Mouse (Mus musculus): Measurements from ENCODE around the gene Ak3. TPM values are rescaled to one million over a fixed set of nuclear protein-coding genes. Genes with fewer than 3 reads are reported as not detected.
"Not testable (repeated sequence)": the region's sequence is repeated elsewhere in the genome, so short reads cannot be mapped to it uniquely, and the experiment has no call there.

The Ak3 gene
- polyA plus RNA-seq, 1 experiment from 2014 or later: 65.8 TPM

- 91% methylated on average over 5 of the region's 5 CpGs for WGBS
- H3K36me3 ChIP-seq (replicated peaks): peaks cover 26% of the 10 kb centered on the region; the same call in 1 of the 2 replicates
Observed at GRCm38 (mm10) chr19:29014466-29015055, 33.2 kb downstream of the Ak3 start.

GRCm38 (mm10) chr19:29011355-29011990, 36.3 kb downstream of the Ak3 start:
- Histone ChIP-seq H3K4me2 (no peak overlapping the region), H3K27ac (no peak overlapping the region), H3K4me1 (no peaks in the 10 kb centered on the region), H3K4me3 (no peak overlapping the region), H3K27me3 (replicated peaks) (no peaks in the 10 kb centered on the region), H3K9me3 (no peaks in the 10 kb centered on the region), H3K9ac (no peak overlapping the region), H3K36me3 (replicated peaks) (peaks cover 32% of the 10 kb centered on the region; the same call in 1 of the 2 replicates)
- 87% methylated on average over 12 of the region's 12 CpGs for WGBS
- no peak for ATAC-seq (replicated peaks)

More at GRCm38 (mm10) chr19:29014466-29015055, 33.2 kb downstream of the Ak3 start:
- no peak overlapping the region for H3K4me3 ChIP-seq
- ATAC-seq (replicated peaks): no peak
- H3K9me3 ChIP-seq: no peaks in the 10 kb centered on the region
- no peak overlapping the region for H3K9ac ChIP-seq
- H3K4me2 ChIP-seq: no peak overlapping the region
- no peaks in the 10 kb centered on the region for H3K27me3 ChIP-seq (replicated peaks)
- no peaks in the 10 kb centered on the region for H3K4me1 ChIP-seq
- H3K27ac ChIP-seq: no peak overlapping the region

DNA sequence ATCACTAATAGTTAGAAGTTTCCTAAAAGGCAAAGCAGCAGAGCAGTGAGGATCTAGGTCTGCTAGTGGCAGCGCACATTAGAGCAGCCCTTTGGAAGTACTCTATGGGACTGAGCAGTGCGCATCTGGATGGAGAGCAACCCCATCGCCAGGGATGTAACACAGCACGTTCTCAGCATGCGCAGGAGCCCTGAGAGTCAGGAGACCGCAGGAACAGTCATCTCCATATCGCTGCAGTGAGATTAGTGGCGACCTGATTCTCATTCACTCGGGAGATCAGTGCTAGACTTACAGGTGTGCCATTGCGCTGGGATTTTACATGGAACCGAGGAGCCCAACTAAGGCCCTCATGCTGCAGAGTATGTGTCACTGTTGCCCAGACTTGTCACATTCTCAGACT, 38.7 kb downstream of the Ak3 start:
- peaks cover 24% of the 10 kb centered on the region; the same call in 1 of the 2 replicates for H3K36me3 ChIP-seq (replicated peaks)
- ATAC-seq (replicated peaks): no peak
- H3K9me3 ChIP-seq: no peaks in the 10 kb centered on the region
- no peak overlapping the region for H3K9ac ChIP-seq
- H3K27ac ChIP-seq: no peak overlapping the region
- no peak overlapping the region for H3K4me2 ChIP-seq
- no peaks in the 10 kb centered on the region for H3K27me3 ChIP-seq (replicated peaks)
- no peak overlapping the region for H3K4me3 ChIP-seq
- no peaks in the 10 kb centered on the region for H3K4me1 ChIP-seq
- 91% methylated on average over 11 of the region's 11 CpGs for WGBS

- no peak overlapping the region for H3K27ac ChIP-seq
- no peaks in the 10 kb centered on the region for H3K27me3 ChIP-seq (replicated peaks)
- H3K4me2 ChIP-seq: no peak overlapping the region
- H3K4me1 ChIP-seq: no peaks in the 10 kb centered on the region
- H3K4me3 ChIP-seq: no peak overlapping the region
- H3K9ac ChIP-seq: no peak overlapping the region
- peaks cover 24% of the 10 kb centered on the region; the same call in 1 of the 2 replicates for H3K36me3 ChIP-seq (replicated peaks)
- no peaks in the 10 kb centered on the region for H3K9me3 ChIP-seq
- ATAC-seq (replicated peaks): no peak
- 88% methylated on average over 3 of the region's 3 CpGs for WGBS
Observed at GRCm38 (mm10) chr19:29008069-29008706, 39.6 kb downstream of the Ak3 start.

DNA sequence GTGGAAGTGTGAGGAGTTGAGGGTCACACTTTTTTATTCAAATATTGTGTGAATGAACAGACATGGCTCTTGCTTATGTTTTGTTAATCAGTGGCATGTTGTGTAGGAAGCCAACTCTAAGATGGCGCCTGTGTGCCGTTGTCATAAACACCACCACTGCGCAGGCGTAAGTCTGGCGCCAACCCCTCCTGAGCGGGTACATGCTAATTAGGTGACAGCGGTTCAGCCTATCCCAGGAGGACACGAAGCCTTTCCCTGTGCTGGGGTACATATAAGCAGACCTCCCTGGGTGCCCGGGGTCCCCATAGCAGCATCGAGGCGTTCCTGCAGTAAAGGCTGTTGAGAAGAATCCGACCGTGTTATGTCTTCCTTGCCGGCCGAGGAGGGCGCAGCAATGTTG, 47.4 kb downstream of the Ak3 start:
- H3K36me3 ChIP-seq (replicated peaks): peaks cover 21% of the 10 kb centered on the region
- not testable (repeated sequence) for H3K4me1 ChIP-seq; H3K9me3 ChIP-seq; H3K27me3 ChIP-seq (replicated peaks); H3K9ac ChIP-seq; ATAC-seq (replicated peaks); H3K4me2 ChIP-seq; H3K27ac ChIP-seq; H3K4me3 ChIP-seq
- 97% methylated on average over 16 of the region's 16 CpGs for WGBS

- Histone ChIP-seq H3K9ac (no peak overlapping the region), H3K27me3 (replicated peaks) (no peaks in the 10 kb centered on the region), H3K4me1 (0 out of 2 replicates have a peak, but pooled peaks cover 3% of the 10 kb centered on the region), H3K9me3 (no peaks in the 10 kb centered on the region), H3K27ac (no peak overlapping the region), H3K36me3 (replicated peaks) (peaks cover 24% of the 10 kb centered on the region), H3K4me3 (no peak overlapping the region), H3K4me2 (no peak overlapping the region)
- 95% methylated on average over 4 of the region's 4 CpGs for WGBS
- ATAC-seq (replicated peaks): no peak
Observed at GRCm38 (mm10) chr19:28997976-28998630, 49.7 kb downstream of the Ak3 start.

DNA sequence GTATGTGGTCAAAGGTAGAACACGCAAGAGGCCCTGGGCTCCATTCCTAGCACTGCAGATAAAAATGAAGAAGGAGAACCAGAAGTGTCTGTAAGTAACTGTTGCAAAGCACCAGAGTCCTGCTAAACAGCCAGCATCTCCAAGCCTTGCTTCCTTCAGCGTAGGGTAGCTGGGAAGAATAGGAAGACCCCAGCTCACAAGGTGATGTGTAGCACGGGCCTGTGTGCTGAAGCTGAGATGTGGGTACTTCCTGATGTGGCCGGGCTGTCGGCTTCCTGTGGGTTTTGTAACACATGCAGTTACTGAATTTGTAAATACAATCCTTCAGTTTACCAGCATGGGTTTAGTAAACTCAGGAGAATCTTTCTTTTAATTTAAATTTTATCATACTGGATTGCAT, 52.4 kb downstream of the Ak3 start:
- H3K27me3 ChIP-seq (replicated peaks): no peaks in the 10 kb centered on the region
- H3K9ac ChIP-seq: no peak overlapping the region
- 90% methylated on average over 5 of the region's 5 CpGs for WGBS
- H3K4me2 ChIP-seq: no peak overlapping the region
- H3K27ac ChIP-seq: no peak overlapping the region
- H3K4me3 ChIP-seq: no peak overlapping the region
- no peaks in the 10 kb centered on the region for H3K9me3 ChIP-seq
- no peak for ATAC-seq (replicated peaks)
- H3K4me1 ChIP-seq: peaks cover 12% of the 10 kb centered on the region
- H3K36me3 ChIP-seq (replicated peaks): peaks cover 15% of the 10 kb centered on the region; the same call in 1 of the 2 replicates

- no peaks in the 10 kb centered on the region for H3K9me3 ChIP-seq
- ATAC-seq (replicated peaks): no peak
- WGBS: 60% methylated on average over 7 of the region's 7 CpGs
- H3K9ac ChIP-seq: no peak overlapping the region
- H3K4me2 ChIP-seq: no peak overlapping the region
- H3K4me3 ChIP-seq: no peak overlapping the region
- no peaks in the 10 kb centered on the region for H3K27me3 ChIP-seq (replicated peaks)
- no peak overlapping the region for H3K27ac ChIP-seq
- peaks cover 12% of the 10 kb centered on the region; the same call in 1 of the 2 replicates for H3K36me3 ChIP-seq (replicated peaks)
- H3K4me1 ChIP-seq: peaks cover 13% of the 10 kb centered on the region
Observed at GRCm38 (mm10) chr19:28994870-28995269, 52.9 kb downstream of the Ak3 start.

DNA sequence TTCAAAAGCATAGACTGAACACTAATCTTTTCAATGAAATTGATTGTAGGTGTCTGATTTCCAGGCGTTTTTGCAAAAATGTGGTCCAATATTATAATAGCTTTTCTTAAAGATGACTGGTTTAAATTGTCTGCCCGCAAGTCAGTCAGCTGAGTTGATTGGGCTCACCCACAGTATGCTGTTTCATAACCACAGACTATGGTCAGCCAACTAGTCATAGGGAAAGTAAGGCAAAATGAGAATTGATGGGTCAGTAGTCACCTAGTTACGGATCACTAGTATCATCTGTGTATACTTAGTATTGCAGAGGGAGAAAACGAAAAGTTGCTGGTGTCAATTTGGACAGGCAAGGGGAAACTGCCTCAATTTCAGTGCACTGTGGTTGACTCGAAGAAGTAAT, 56.4 kb downstream of the Ak3 start:
- Histone ChIP-seq H3K9me3 (no peaks in the 10 kb centered on the region), H3K4me3 (peak overlapping the region; percentile 90), H3K4me1 (peaks cover 18% of the 10 kb centered on the region), H3K27ac (no peak overlapping the region), H3K27me3 (replicated peaks) (0 out of 2 replicates have a peak, but pooled peaks cover 3% of the 10 kb centered on the region), H3K9ac (peak overlapping the region; percentile 86; the same call in 1 of the 2 replicates), H3K36me3 (replicated peaks) (peaks cover 12% of the 10 kb centered on the region; the same call in 1 of the 2 replicates), H3K4me2 (peak overlapping the region; percentile 61)
- 71% methylated on average over 5 of the region's 5 CpGs for WGBS
- ATAC-seq (replicated peaks): no peak

DNA sequence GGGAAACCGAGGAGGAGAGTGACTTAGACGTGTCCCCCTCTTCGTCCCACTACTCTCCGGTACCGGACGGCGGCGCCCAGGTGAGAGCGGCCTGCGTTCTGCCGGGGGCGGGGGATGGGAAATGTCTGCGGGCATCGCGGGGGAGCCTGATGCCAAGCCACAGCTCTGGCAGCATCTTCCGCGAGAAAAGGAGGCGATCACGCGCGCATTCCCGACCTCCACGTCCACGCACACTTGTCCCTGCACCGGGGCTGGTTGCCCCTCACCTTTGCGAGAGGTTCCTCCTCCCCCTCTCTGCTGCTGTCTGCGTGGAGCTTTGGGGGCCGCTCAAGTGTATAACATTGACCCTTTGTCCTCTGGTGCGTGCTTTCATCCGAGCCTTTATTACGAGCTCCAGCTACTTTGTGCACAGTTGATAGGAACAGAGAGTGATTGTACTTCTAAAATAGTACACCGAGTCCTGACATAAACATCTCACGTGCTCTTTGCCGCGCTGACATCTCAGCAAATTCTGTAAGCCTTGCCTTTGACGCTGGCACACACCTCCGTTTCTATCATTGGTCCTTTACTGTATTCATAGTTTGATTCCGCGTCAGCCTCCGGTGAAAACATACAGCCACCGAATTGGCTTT, 57.1 kb downstream of the Ak3 start:
- peak; percentile 72 for ATAC-seq (replicated peaks)
- peak overlapping the region; percentile 90 for H3K4me3 ChIP-seq
- H3K9me3 ChIP-seq: no peaks in the 10 kb centered on the region
- peak overlapping the region; percentile 86 for H3K9ac ChIP-seq
- peaks cover 18% of the 10 kb centered on the region for H3K4me1 ChIP-seq
- H3K27me3 ChIP-seq (replicated peaks): 0 out of 2 replicates have a peak, but pooled peaks cover 3% of the 10 kb centered on the region
- H3K4me2 ChIP-seq: peak overlapping the region; percentile 61
- under 1% methylated on average over 41 of the region's 41 CpGs for WGBS
- 0 out of 2 replicates have a peak, but pooled peaks cover 10% of the 10 kb centered on the region for H3K36me3 ChIP-seq (replicated peaks)
- peak overlapping the region; percentile 88 for H3K27ac ChIP-seq

- H3K9me3 ChIP-seq: no peaks in the 10 kb centered on the region
Observed at GRCm38 (mm10) chr19:28990194-28990589, 57.6 kb downstream of the Ak3 start, which contains the start of gene Cdc37l1. Gene Cdc37l1 (plus strand): TSS chr19:28990352.

More at GRCm38 (mm10) chr19:28990194-28990589, 57.6 kb downstream of the Ak3 start, which contains the start of gene Cdc37l1:
- peaks cover 16% of the 10 kb centered on the region for H3K4me1 ChIP-seq
- peak; percentile 96 for ATAC-seq (replicated peaks)
- H3K4me2 ChIP-seq: peak within 1 kb of the TSS; percentile 61
- peak within 1 kb of the TSS; percentile 90 for H3K4me3 ChIP-seq
- H3K27ac ChIP-seq: peak within 1 kb of the TSS; percentile 88
- H3K9ac ChIP-seq: peak within 1 kb of the TSS; percentile 86
- H3K27me3 ChIP-seq (replicated peaks): 0 out of 2 replicates have a peak, but pooled peaks cover 3% of the 10 kb centered on the region
- WGBS: 0% methylated on average over 37 of the region's 37 CpGs
- 0 out of 2 replicates have a peak, but pooled peaks cover 4% of the 10 kb centered on the region for H3K36me3 ChIP-seq (replicated peaks)

All from midbrain, embryonic 15.5 days (tissue).